Mouse (Mus musculus): Measurements from ENCODE around the gene Plcl2. TPM values are rescaled to one million over a fixed set of nuclear protein-coding genes. Genes with fewer than 3 reads are reported as not detected.
"Not testable (repeated sequence)": the region's sequence is repeated elsewhere in the genome, so short reads cannot be mapped to it uniquely, and the experiment has no call there.

Plcl2 gene
- polyA plus RNA-seq, 1 experiment from 2014 or later: 5.3 TPM

DNA sequence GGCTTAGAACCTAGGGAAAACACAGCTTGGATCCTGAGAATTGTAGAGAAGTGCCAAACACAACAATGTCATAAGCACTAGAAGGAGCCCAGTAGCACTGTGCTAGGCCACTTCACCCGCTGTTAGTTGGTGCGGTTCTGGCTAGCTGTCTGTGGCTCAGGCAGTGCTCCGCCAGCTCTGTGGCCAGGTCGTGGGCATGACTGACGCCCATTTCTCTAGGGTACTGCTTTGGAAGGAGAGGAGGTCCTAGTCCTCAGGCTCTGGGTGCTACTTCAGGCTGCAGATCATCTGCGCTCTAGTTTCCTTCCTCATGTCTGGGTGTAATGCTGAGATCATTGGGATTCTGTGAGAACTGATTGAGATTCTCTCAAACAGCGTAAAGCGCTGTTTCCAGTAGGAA is 20.9 kb downstream of the Plcl2 start:
- no peak for DNase-seq (ENCODE audit: low spot score)

GRCm38 (mm10) chr17:50534889-50535288 is 25.7 kb downstream of the Plcl2 start:
- not testable (repeated sequence) for DNase-seq (ENCODE audit: low spot score)

- no peak for DNase-seq (ENCODE audit: low spot score)
Measured at GRCm38 (mm10) chr17:50536409-50537194, 27.4 kb downstream of the Plcl2 start.

GRCm38 (mm10) chr17:50537786-50538185 is 28.6 kb downstream of the Plcl2 start:
- DNase-seq (ENCODE audit: low spot score): no peak

GRCm38 (mm10) chr17:50544860-50545259 is 35.7 kb downstream of the Plcl2 start:
- DNase-seq (ENCODE audit: low spot score): no peak

- DNase-seq (ENCODE audit: low spot score): peak; percentile 23
Measured at GRCm38 (mm10) chr17:50545274-50545673, 36.1 kb downstream of the Plcl2 start.

- DNase-seq (ENCODE audit: low spot score): no peak
Measured at GRCm38 (mm10) chr17:50552130-50552529, 42.9 kb downstream of the Plcl2 start.

DNA sequence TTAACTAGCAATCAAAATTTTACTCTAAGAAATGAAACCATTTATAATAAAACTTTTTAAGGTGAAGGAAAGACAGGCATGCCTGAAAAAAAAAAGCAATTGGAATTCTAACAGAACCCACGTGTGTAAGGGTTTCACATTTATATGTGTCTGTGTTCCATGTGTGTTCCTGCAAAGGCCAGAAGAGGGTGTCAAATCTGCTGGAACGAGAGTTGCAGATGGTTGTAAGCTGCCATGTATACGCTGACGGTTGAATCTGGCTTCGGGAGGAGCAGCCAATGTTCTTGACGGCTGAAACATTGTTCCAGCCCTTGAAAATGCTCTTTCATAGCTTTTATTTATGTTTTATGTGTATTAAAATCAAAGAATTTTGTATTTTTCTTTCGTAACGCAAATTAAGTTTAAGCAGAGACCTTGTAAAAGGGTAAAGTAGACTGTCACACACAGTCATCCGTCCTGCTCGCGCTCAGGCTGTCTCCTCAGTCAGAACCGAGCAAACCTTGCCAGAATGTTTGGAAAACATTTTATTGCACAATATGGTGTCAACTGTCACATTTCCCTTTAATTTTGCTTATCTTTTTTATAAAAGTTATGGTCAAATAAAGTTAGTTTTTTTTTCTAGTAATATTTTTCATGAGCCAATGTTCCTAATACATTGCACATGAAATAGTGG is 48.5 kb downstream of the Plcl2 start:
- DNase-seq (ENCODE audit: low spot score): no peak

GRCm38 (mm10) chr17:50558239-50558625 is 49.0 kb downstream of the Plcl2 start:
- DNase-seq (ENCODE audit: low spot score): no peak

DNA sequence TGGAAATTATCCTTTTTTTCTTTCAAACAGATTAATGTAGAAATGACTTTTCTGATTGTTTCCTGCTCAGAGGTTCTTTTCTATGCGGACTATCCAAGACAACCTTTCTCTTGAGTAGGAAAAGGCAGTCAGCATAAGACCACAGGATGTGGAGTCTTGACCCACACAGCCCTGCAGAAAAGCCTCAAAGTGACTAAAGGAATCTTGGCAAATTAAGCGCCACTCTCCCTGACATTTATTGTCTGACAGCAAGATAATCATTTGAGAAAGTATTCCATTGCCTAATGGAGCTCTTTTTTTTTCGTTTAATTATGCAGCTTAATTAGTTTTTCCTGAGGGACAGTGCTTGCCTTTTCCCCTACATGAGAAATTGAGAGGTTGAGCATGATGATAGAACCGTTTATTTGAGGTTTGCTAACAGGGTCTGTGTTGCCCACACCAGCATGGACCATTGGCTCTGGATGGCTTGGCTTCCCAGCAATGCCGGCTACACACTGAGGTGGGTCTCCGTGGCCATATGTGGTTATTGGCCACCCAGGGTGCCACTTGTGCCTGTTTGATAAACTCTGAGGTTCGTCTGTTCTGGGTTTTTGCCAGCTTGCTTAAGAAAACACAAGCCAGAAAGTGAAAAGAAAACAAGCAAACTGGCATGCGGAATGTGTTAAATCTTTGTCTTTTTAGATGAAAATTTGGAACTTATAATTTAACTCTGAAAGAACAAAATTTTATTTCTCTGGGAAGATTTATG is 56.3 kb downstream of the Plcl2 start:
- DNase-seq (ENCODE audit: low spot score): no peak

- DNase-seq (ENCODE audit: low spot score): no peak
Measured at GRCm38 (mm10) chr17:50568846-50569245, 59.6 kb downstream of the Plcl2 start.

GRCm38 (mm10) chr17:50570228-50570627 is 61.0 kb downstream of the Plcl2 start:
- not testable (repeated sequence) for DNase-seq (ENCODE audit: low spot score)

GRCm38 (mm10) chr17:50570681-50571398 is 61.6 kb downstream of the Plcl2 start:
- no peak for DNase-seq (ENCODE audit: low spot score)

DNA sequence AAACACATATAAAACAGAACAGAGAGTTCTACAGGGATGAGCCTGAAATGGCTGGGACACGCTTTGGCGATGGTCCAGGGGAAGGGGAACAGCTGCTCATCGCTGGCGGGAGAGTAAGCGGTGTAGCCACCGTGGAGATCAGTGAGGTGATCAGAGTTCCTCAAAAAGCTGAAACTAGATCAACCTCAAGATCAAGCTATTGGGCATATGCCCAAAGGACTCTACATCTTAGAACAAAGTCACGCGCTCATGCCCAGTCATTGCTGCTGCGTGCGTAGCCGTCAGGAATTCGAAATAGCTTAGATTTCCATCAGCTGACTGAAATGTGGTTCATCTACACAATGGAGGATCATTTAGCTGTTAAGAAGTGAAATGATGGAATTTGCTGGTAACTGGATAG is 65.0 kb downstream of the Plcl2 start:
- no peak for DNase-seq (ENCODE audit: low spot score)

DNA sequence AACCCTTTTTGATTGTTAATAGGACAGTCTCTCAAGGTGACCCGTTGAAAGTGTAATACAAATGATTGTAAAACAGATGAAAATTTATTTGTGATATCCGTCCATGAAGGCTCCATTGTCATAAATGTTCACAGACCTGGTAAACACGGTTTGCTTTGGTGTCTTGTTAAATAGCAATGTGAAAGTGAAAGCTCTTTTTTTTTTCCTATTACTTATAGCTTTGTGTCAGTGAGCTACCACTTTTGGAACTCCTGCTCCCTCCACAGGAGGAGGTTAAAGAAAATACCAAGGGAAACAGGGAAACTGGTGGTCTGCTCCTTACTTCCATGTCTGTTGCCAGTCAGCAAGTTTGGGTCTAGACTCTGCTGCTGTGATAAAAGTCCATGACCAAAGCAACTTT is 71.2 kb downstream of the Plcl2 start:
- DNase-seq (ENCODE audit: low spot score): no peak

DNA sequence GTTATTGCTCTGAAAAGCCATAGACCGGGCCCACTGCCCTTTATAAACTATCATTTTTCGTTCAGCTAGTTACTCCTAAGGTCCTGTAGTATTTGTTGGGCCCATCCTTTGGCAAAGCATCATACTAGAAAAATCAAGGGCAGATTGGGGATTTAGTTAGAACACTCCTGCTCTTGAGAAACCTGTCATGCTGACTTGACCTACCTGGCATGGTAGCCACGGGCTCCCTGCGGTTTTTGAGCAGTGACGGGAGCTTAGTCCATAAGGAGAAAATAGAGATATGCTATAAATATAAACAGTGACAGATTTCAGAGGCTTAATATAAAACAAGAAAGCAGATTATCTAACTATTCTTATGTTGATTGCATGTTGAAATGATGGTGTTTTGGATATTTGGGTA is 77.6 kb downstream of the Plcl2 start:
- no peak for DNase-seq (ENCODE audit: low spot score)

- no peak for DNase-seq (ENCODE audit: low spot score)
Measured at GRCm38 (mm10) chr17:50587941-50588340, 78.7 kb downstream of the Plcl2 start.

DNA sequence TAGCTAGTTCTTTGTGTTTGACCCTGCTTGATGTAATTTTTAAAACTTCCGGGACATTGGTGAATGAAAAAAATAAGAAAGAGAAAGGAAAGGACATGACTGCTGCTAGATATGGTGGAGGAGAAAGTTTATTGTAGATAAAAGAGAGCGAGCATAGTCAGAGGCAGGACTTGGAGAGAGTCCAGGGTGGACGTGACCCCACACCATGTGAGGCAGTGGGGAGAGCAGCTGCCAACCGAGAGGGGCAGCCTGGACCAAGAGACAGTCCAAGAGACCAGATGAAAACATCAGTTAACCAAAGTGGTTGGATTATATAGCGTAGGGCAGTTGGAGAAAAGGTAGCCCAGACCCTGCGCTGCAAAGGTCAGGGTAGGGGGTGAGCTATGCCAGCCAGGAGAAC is 91.0 kb downstream of the Plcl2 start:
- DNase-seq (ENCODE audit: low spot score): no peak

DNA sequence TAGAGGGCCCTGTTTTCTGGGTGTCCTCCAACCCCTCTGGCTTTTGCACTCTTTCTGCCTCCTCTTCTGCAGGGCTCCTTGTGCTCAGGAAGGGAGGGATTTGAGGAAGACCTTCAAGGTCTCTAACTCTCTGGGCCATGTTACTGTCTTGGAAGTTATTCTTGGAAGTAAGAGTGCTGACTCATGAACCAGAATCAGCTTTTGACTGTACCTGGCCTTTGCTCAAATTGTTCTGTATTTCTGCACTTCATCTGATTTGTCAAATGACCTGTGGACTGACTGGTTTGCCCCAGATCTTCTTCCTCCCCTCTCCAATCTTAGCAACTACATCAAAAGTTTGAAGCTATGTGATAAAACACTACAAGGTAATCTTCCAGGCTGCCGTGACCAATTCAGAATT is 91.5 kb downstream of the Plcl2 start:
- DNase-seq (ENCODE audit: low spot score): no peak

DNA sequence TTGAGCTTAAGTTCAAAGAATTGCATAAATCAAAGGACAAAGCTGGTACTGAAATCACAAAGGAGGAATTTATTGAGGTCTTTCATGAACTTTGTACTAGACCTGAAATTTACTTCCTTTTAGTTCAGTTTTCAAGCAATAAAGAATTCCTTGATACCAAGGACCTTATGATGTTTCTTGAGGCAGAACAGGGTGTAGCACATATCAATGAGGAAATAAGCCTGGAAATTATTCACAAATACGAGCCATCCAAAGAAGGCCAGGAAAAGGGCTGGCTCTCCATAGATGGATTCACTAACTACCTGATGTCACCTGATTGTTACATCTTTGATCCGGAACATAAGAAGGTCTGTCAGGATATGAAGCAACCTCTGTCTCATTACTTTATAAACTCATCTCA is 97.7 kb downstream of the Plcl2 start:
- DNase-seq (ENCODE audit: low spot score): no peak

DNA sequence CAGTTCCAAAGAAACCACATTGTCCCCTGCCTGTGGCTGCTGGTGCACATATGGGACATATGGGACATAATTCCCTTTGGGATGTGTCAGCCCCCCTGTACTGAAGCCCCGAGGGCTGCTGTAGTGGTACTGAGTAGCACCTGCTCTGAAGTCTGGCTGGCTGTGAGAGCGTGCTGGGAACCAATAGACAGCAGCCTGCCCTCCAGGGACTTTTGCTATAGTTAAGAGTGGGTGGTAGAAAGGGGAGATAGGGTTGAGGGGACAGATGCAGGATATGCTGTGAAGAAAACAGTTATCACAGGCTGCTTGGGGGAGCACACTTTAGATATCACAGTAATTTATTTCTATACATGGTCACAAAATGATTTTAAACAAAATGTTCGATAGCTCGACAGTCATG is 100.7 kb downstream of the Plcl2 start:
- DNase-seq (ENCODE audit: low spot score): no peak
